In genomic region chr13:107760511-107760910, GRCm38 (mm10) we compare ENCODE assay signal across 25 mouse cellular contexts.
DNase-seq lines count a peak whose midpoint lies in the region; ATAC-seq and TF ChIP-seq lines count a peak whose summit lies in the region.
"Had no signal": no experiment of that assay in that cellular context is flagged by ENCODE, and none has a peak within 500 bp of the region (broad histone marks: within the 10 kb centered on the region; RNA-seq: fewer than 3 reads in every experiment).

No protein-coding gene starts in this region.

- H3K9me3 ChIP-seq in embryonic facial prominence, embryonic 11.5 days (replicated peaks; ENCODE audit: control insufficient read depth, low read length), result no peaks in the 10 kb centered on the region
- H3K9me3 ChIP-seq in embryonic facial prominence, embryonic 10.5 days, result no peaks in the 10 kb centered on the region
- H3K9me3 ChIP-seq in embryonic facial prominence, embryonic 14.5 days (ENCODE audit: control insufficient read depth, low read length), result no peaks in the 10 kb centered on the region
- H3K9me3 ChIP-seq: embryonic facial prominence, embryonic 12.5 days; embryonic facial prominence, embryonic 15.5 days; forebrain, embryonic 13.5 days had no signal

- H3K27me3 ChIP-seq in embryonic facial prominence, embryonic 11.5 days (ENCODE audit: control insufficient read depth, insufficient read depth, low read length), result no peaks in the 10 kb centered on the region
- no peaks in the 10 kb centered on the region for H3K27me3 ChIP-seq in embryonic facial prominence, embryonic 10.5 days (replicated peaks; ENCODE audit: low read depth, poor library complexity, severe bottlenecking)
- no peaks in the 10 kb centered on the region for H3K27me3 ChIP-seq in embryonic facial prominence, embryonic 14.5 days (replicated peaks; ENCODE audit: control insufficient read depth, insufficient read depth, low read length)
- no peaks in the 10 kb centered on the region for H3K27me3 ChIP-seq in thymus, adult 2 months (ENCODE audit: control insufficient read depth, insufficient read depth, low read length)
- H3K27me3 ChIP-seq: CH12.LX; embryonic facial prominence, embryonic 12.5 days; embryonic facial prominence, embryonic 15.5 days; Patski had no signal

- H3K4me1 ChIP-seq in embryonic facial prominence, embryonic 11.5 days (ENCODE audit: control insufficient read depth, insufficient read depth, low read length), result no peaks in the 10 kb centered on the region
- peaks cover 6% of the 10 kb centered on the region; the same call in 1 of the 2 replicates for H3K4me1 ChIP-seq in embryonic facial prominence, embryonic 10.5 days
- no peaks in the 10 kb centered on the region for H3K4me1 ChIP-seq in embryonic facial prominence, embryonic 14.5 days (ENCODE audit: control insufficient read depth, insufficient read depth, low read length)
- H3K4me1 ChIP-seq in thymus, adult 2 months (replicated peaks; ENCODE audit: control insufficient read depth, insufficient read depth, low read length), result no peaks in the 10 kb centered on the region
- H3K4me1 ChIP-seq: embryonic facial prominence, embryonic 15.5 days had no signal

- TF ChIP-seq CTCF in thymus, adult 2 months (IDR thresholded peaks at IDR 0.05; ENCODE audit: borderline replicate concordance, control insufficient read depth, extremely low read depth, insufficient read depth, low read length, poor library complexity), result no peak

- 53% methylated on average over 8 of the region's 8 CpGs for WGBS in embryonic facial prominence, embryonic 11.5 days
- 73% methylated on average over 8 of the region's 8 CpGs for WGBS in embryonic facial prominence, embryonic 10.5 days
- WGBS in embryonic facial prominence, embryonic 14.5 days, result 59% methylated on average over 8 of the region's 8 CpGs
- 97% methylated on average over 8 of the region's 8 CpGs for WGBS in thymus, adult 2 months

- H3K4me2 ChIP-seq in embryonic facial prominence, embryonic 11.5 days (ENCODE audit: low read depth, low read length), result no peak overlapping the region
- H3K4me2 ChIP-seq in embryonic facial prominence, embryonic 14.5 days (ENCODE audit: low read depth, low read length), result no peak overlapping the region
- H3K4me2 ChIP-seq: embryonic facial prominence, embryonic 12.5 days; embryonic facial prominence, embryonic 15.5 days; forebrain, embryonic 13.5 days had no signal

- DNase-seq in embryonic facial prominence, embryonic 11.5 days (ENCODE audit: low spot score), result peak; percentile 65
- no peak for DNase-seq in embryonic facial prominence, embryonic 10.5 days (ENCODE audit: low spot score)
- DNase-seq in embryonic facial prominence, embryonic 14.5 days (ENCODE audit: low spot score), result peak; percentile 17
- DNase-seq in retina, embryonic 14.5 days (ENCODE audit: low spot score), result peak; percentile 71
- no peak for DNase-seq in thymus, adult 2 months
- DNase-seq in heart, adult 11 months, result no peak
- DNase-seq: adrenal gland, adult 8-10 months; adrenal gland, postnatal 14 days; adrenal gland, postnatal 36 days; B cell, adult 2 months; cerebellum, adult 11-12 months; cerebellum, adult 2 months; cerebellum, adult 9-10 months; cerebellum, postnatal 10 days; cerebellum, postnatal 25 days had no signal

- no peaks in the 10 kb centered on the region for H3K36me3 ChIP-seq in embryonic facial prominence, embryonic 11.5 days (replicated peaks; ENCODE audit: control insufficient read depth, insufficient read depth, low read depth, low read length)
- H3K36me3 ChIP-seq in embryonic facial prominence, embryonic 10.5 days (replicated peaks), result peaks cover 30% of the 10 kb centered on the region
- H3K36me3 ChIP-seq in embryonic facial prominence, embryonic 14.5 days (ENCODE audit: control insufficient read depth, insufficient read depth, low read length), result 0 out of 2 replicates have a peak, but pooled peaks cover 4% of the 10 kb centered on the region
- H3K36me3 ChIP-seq in thymus, adult 2 months (ENCODE audit: control insufficient read depth, insufficient read depth, low read length), result no peaks in the 10 kb centered on the region
- H3K36me3 ChIP-seq: G1E had no signal

- no peak for ATAC-seq in embryonic facial prominence, embryonic 11.5 days (replicated peaks; ENCODE audit: insufficient number of reproducible peaks, low FRiP score, low TSS enrichment, low read depth)
- ATAC-seq in embryonic facial prominence, embryonic 14.5 days (ENCODE audit: low read depth), result no peak
- ATAC-seq: activated CD4-positive, CD25-positive, alpha-beta regulatory T cell, adult 4 months; CD4-positive, CD25-positive, alpha-beta regulatory T cell, adult 4 months; forebrain, embryonic 13.5 days; forebrain, embryonic 16.5 days; Patski had no signal

- H3K9ac ChIP-seq in embryonic facial prominence, embryonic 11.5 days (replicated peaks; ENCODE audit: low read length), result no peak overlapping the region
- H3K9ac ChIP-seq in embryonic facial prominence, embryonic 14.5 days (ENCODE audit: low read depth, low read length), result no peak overlapping the region
- H3K9ac ChIP-seq: embryonic facial prominence, embryonic 12.5 days; embryonic facial prominence, embryonic 15.5 days; forebrain, embryonic 13.5 days had no signal

- TF ChIP-seq POLR2A in thymus, adult 2 months (IDR thresholded peaks at IDR 0.05; ENCODE audit: control insufficient read depth, extremely low read depth, insufficient read depth, low read length, poor library complexity), result no peak

- no peak overlapping the region for H3K4me3 ChIP-seq in embryonic facial prominence, embryonic 11.5 days (ENCODE audit: low read depth, low read length)
- no peak overlapping the region for H3K4me3 ChIP-seq in embryonic facial prominence, embryonic 10.5 days
- no peak overlapping the region for H3K4me3 ChIP-seq in embryonic facial prominence, embryonic 14.5 days (ENCODE audit: low read depth, low read length)
- H3K4me3 ChIP-seq in thymus, adult 2 months (ENCODE audit: control insufficient read depth, insufficient read depth, low read length), result no peak overlapping the region
- H3K4me3 ChIP-seq: embryonic facial prominence, embryonic 12.5 days; embryonic facial prominence, embryonic 15.5 days; erythroblast, embryonic 14.5 days; forebrain, embryonic 13.5 days had no signal

- no peak overlapping the region for H3K27ac ChIP-seq in embryonic facial prominence, embryonic 11.5 days (replicated peaks; ENCODE audit: low read depth, low read length)
- no peak overlapping the region for H3K27ac ChIP-seq in embryonic facial prominence, embryonic 10.5 days (replicated peaks)
- H3K27ac ChIP-seq in embryonic facial prominence, embryonic 14.5 days (replicated peaks; ENCODE audit: low read depth, low read length), result no peak overlapping the region
- no peak overlapping the region for H3K27ac ChIP-seq in thymus, adult 2 months (ENCODE audit: control insufficient read depth, insufficient read depth, low read length)
- H3K27ac ChIP-seq: embryonic facial prominence, embryonic 12.5 days; embryonic facial prominence, embryonic 15.5 days; forebrain, embryonic 13.5 days had no signal

Comparison
In these comparisons a context has a peak if more than half of its experiments do, and no peak if none do; other contexts are left out.
1. DNase-seq: peak in embryonic facial prominence, embryonic 11.5 days (single experiment), embryonic facial prominence, embryonic 14.5 days (single experiment) and retina, embryonic 14.5 days (single experiment); none in embryonic facial prominence, embryonic 10.5 days (single experiment), thymus, adult 2 months (single experiment) and heart, adult 11 months (single experiment).